Mouse (Mus musculus) lung, postnatal 4 days (tissue): ENCODE measurements around the gene Irf2bpl.

ENCODE experiments used
- DNase-seq, 2 experiments: peaks; one replicate each; pipeline ENCODE4 v3.0.0; 2021

The Irf2bpl gene

DNA sequence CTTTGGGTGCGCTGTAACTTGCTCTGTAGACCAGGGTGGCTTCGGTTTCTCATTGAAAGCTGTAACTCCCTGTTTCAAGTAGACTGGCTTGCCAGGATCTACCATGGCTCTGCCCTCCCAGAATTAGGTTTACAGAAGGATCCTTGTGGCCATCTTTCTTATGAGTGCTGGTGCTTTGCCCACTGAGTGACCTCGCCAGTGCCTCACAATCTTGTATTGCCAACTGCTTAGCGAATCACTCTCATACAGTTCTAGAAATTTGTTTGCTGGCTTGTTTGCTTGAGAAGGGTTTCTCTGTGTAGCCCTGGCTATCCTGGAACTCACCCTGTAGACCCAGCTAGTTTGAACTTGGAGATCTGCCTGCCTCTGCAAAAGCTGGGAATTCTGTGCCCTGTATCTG, 26.1 kb downstream of the Irf2bpl start:
- no peak for DNase-seq

DNA sequence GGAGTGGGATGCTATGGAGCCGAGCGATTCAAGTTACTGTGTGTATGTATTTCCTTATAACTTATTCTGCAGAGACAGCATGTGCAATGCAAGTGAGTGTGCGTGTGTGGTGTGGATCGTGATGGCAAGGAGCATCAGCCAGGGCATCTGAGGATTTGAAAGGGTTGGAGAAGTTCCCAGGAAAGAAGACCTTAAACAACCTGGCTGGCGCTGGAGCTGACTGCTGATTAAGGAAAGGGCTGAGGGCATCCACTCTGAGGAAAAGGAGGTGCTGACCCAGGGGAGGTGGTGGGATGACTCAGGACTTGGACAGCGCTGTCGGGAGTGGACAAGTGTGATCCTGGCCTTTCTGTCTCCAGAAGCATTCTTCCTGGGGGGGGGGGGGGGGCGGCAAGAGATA, 27.3 kb downstream of the Irf2bpl start:
- DNase-seq = no peak

DNA sequence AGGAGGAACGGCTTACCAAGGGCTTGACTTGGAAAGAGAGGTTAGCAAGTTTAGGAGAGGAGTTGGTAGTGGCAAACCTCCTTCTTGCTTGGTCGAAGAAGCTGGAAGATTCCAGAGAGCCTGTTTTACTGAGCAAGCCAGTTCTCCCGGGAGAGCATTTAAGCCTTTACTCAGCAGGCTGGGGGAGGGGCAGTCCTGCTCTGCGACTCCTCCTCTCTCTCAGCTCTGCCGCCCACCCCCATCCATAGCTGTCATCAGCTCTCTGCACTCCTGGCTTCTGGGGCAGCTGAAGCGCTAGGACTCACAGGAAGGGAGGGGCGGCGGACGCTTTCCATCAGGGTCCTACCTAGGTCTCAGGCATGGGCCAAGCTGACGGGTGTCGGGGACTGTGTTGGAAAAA, 28.9 kb downstream of the Irf2bpl start:
- DNase-seq = peak; percentile 60 to 72

DNA sequence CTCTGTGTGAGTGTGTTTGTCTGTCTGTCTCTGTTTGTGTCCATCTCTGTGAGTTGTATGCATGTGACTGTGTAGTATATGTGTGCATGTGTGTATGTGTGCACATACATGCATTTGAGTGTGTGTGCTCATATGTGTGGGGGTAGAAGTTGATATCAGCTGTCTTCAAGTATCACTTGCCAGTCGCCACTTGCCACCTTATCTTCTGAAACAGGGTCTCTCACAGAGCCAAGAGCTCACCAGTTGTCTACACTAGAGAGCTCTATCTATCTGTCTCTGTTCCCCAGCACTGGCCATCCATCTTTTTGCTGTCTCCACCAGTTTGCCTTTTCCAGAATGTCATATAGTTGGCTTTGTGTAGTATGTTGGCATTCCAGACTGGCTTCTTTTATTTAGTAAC, 31.1 kb downstream of the Irf2bpl start:
- no peak for DNase-seq

DNA sequence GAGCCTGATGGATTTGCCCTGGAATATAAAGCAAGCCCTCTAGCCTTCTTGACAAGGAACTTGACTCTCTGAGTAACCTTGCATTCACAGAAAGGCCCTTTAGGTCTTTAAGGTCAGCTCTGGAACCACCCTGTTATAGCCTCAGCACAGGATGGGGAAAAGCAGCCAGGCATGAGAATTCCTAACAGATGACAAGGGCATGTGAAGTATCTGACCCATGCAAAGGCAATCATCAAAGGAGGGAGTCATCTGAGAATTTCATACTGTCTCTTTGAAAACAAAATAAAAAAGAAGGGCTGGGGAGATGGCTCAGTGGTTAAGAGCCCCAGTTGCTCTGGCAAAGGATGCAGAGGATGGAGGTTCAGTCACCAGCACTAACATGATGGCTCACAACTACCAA, 33.3 kb downstream of the Irf2bpl start:
- DNase-seq = no peak

GRCm38 (mm10) chr12:86850746-86851145, 33.9 kb downstream of the Irf2bpl start:
- no peak for DNase-seq

DNA sequence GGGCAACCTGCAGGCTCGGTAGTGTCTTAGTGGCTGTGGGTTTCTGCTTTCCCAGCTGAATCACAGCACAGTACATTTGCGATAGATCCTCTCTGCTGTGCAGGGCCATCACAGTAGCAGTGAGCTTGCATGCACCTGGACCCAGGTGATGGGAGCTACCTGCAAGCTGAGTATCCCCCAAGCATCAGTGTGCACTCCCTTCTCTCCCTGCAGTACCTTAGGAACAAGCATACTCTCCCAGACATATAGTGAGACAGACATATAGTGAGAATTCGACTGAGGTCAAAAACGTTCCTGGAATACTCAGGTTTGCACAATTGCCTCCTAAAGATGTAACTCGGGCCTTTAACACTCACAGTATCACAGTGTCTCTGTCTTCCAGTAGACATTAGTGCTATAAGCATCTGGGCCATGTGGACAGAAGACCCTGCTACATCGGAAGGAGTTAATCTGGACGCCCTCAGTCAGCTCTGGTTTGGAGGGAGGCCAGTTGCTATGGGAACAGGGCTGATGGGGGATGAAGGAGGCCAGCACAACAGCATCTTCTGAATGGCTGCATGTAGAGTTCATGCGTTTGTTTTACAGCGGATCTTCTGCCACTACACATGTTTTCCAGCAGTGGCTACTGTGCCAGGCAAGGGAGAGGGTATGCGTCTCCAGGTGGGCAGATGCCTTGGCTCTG, 34.5 kb downstream of the Irf2bpl start:
- DNase-seq = no peak

GRCm38 (mm10) chr12:86842866-86843459, 41.6 kb downstream of the Irf2bpl start:
- DNase-seq = peak in 1 of 2 experiments; percentile 33

- DNase-seq = no peak
These were observed 44.1 kb downstream of the Irf2bpl start for GRCm38 (mm10) chr12:86840526-86840925.

- DNase-seq = peak in 1 of 2 experiments; percentile 24
These were observed 46.4 kb downstream of the Irf2bpl start for GRCm38 (mm10) chr12:86838181-86838580.

GRCm38 (mm10) chr12:86836431-86837047, 48.1 kb downstream of the Irf2bpl start:
- DNase-seq = peak; percentile 93 to 97

- DNase-seq = no peak
These were observed 48.7 kb downstream of the Irf2bpl start for GRCm38 (mm10) chr12:86835899-86836298.

- peak; percentile 24 to 34 for DNase-seq
These were observed 50.2 kb downstream of the Irf2bpl start for GRCm38 (mm10) chr12:86834416-86834772.

DNA sequence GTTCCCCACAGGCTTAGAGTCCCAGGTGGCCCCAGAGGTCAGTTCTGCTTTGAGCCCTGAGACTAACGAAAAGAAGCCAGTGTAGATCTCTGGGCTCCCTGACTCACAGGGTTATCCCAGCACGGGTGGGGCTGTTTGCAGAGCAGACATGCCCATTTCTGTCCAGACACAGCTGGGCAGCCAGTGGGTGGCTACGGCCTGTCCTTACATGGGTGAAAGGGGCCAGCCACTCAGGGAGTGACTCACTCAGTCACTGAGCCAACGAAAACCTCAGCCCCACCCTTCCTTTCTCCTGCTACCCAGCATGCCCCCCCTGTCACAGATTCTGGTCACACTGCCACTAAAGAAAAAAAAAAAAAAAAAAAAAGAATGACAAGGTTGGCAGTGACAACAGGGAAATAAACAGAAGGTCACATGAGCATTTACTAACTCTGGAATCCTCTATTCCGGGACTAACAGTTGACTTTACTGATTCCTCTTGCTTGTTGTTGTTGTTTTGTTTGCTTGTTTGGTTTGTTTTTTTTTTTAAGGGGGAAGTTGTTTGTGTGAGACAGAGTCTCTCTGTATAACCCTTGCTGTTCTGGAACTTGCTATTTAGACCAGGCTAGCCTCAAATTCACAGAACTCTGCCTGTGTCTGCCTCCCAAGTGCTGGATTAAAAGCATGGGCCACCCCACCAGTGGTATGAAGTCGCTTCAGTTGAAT, 50.7 kb downstream of the Irf2bpl start:
- peak; percentile 92 to 96 for DNase-seq

GRCm38 (mm10) chr12:86832551-86833182, 51.9 kb downstream of the Irf2bpl start:
- peak in 1 of 2 experiments; percentile 31 for DNase-seq

DNA sequence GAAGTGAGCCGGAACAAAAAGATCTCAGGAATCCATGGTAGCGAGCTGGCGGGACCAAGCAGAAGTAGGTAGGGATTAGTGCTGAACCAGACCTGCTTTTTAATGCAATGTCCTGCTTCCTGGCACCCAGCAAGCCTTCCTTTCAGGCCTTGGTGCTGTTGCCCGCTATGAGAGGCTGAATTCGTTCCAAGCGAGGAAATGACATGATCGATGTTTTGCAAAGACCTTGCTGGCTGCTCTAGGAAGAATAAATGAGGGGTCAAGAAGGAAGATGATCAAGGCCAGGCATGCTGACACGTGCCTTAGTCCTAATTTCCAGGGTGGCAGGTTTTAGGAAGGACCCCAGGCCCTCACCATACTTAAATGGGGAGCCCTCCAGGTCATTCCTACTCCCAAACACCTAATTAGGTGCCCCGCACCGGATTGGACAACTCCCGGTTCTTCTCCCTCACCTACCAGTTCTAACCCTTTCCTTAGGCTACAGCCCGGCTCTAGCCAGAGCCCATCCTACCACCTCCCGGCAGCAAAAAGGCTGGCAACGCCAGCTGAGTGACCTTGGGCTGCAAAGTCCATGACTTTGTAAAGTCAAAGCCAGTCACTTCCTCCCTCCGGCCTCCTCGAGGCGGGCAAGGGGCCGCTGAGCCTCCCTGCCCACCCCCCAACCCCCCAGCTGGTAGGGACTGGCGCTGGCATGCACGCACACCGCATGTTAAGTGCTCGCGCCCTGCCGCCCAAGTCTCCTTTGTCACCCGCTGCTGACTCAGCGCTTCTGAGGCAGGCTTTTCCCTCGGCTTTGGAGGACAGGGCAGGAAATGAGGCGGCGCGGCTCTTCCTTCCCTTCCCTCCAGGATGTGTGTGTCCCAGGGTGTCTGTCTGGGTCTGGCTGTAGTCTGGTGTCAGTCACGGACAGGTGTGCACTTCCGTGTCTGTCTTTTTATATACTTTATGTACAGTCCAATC, 52.7 kb downstream of the Irf2bpl start:
- peak; percentile 81 to 88 for DNase-seq
